Mouse (Mus musculus): Measurements from ENCODE around the gene Olfr127. TPM values are rescaled to one million over a fixed set of nuclear protein-coding genes. Genes with fewer than 3 reads are reported as not detected.

Olfr127 gene
- not detected for polyA plus RNA-seq (2017; shearing (Covaris generic))

GRCm38 (mm10) chr17:37900137-37900536 is at the start of gene Olfr127:
Gene Olfr127, plus strand, starts transcription at chr17:37900437.

GRCm38 (mm10) chr17:37920248-37920647 is 20.0 kb downstream of the Olfr127 start, which contains the start of gene Olfr128:
Gene Olfr128, plus strand, starts transcription at chr17:37920548.

DNA sequence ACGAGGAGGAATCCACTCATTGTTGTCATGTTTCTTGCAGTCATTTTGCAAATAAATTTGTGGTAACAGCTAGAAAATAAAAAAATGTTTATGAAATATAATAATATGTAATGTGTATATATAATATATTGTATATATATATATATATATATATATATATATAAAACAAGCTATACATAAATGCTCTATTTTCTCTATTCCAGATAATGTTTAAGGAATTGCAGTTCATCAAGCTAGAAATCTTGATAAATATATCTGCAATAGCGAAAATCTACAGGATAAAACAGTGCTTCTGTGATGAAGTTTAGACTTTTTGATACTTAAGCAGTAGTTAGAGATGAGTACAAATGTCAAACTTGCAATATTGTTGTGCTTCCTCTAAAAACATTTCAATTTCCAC is 52.7 kb downstream of the Olfr127 start, which contains the start of gene Olfr761:
Olfr761 (minus strand) TSS at position 101 of the 400 bp plus-strand sequence.

Other genes starting within 250 kb of the Olfr127 start
- 0.07 TPM for gene Olfr117, start 236.7 kb upstream of the Olfr127 start, polyA plus RNA-seq (2017; shearing (Covaris generic))
- gene Olfr118, start 233.4 kb upstream of the Olfr127 start, polyA plus RNA-seq (2017; shearing (Covaris generic)): 0.10 TPM
- gene Olfr119, start 203.9 kb upstream of the Olfr127 start, polyA plus RNA-seq (2017; shearing (Covaris generic)): not detected
- not detected for gene Olfr120, start 178.6 kb upstream of the Olfr127 start, polyA plus RNA-seq (2017; shearing (Covaris generic))
- not detected for gene Olfr121, start 151.6 kb upstream of the Olfr127 start, polyA plus RNA-seq (2017; shearing (Covaris generic))
- not detected for gene Olfr122, start 131.8 kb upstream of the Olfr127 start, polyA plus RNA-seq (2017; shearing (Covaris generic))
- gene Olfr123, start 106.9 kb upstream of the Olfr127 start, polyA plus RNA-seq (2017; shearing (Covaris generic)): not detected
- gene Olfr124, start 100.5 kb upstream of the Olfr127 start, polyA plus RNA-seq (2017; shearing (Covaris generic)): not detected
- gene Olfr125, start 67.5 kb upstream of the Olfr127 start, polyA plus RNA-seq (2017; shearing (Covaris generic)): not detected
- not detected for gene Olfr126, start 53.0 kb upstream of the Olfr127 start, polyA plus RNA-seq (2017; shearing (Covaris generic))
- 0.08 TPM for gene Olfr128, start 20.1 kb downstream of the Olfr127 start, polyA plus RNA-seq (2017; shearing (Covaris generic))
- gene Olfr761, start 52.6 kb downstream of the Olfr127 start, polyA plus RNA-seq (2017; shearing (Covaris generic)): not detected
- 0.10 TPM for gene Olfr129, start 159.6 kb downstream of the Olfr127 start, polyA plus RNA-seq (2017; shearing (Covaris generic))
- gene Olfr130, start 163.5 kb downstream of the Olfr127 start, polyA plus RNA-seq (2017; shearing (Covaris generic)): not detected
- gene Olfr131, start 188.3 kb downstream of the Olfr127 start, polyA plus RNA-seq (2017; shearing (Covaris generic)): not detected
- gene Olfr132, start 234.1 kb downstream of the Olfr127 start, polyA plus RNA-seq (2017; shearing (Covaris generic)): not detected
- gene Olfr133, start 244.8 kb downstream of the Olfr127 start, polyA plus RNA-seq (2017; shearing (Covaris generic)): not detected